Mouse (Mus musculus) megakaryocyte, embryonic 14.5 days (primary cell): ENCODE measurements around the gene Raph1.

Experiments
- FLI1 ChIP-seq: IDR thresholded peaks from 2 replicates; pipeline ENCODE4 v1.6.1; 2012; ENCODE audit warnings: low read length, inconsistent platforms, mixed read lengths
- GATA1 ChIP-seq: IDR thresholded peaks from 3 replicates; pipeline ENCODE4 v1.6.1; 2012; ENCODE audit warnings: mixed read lengths, low read length, inconsistent platforms, borderline replicate concordance

DNA sequence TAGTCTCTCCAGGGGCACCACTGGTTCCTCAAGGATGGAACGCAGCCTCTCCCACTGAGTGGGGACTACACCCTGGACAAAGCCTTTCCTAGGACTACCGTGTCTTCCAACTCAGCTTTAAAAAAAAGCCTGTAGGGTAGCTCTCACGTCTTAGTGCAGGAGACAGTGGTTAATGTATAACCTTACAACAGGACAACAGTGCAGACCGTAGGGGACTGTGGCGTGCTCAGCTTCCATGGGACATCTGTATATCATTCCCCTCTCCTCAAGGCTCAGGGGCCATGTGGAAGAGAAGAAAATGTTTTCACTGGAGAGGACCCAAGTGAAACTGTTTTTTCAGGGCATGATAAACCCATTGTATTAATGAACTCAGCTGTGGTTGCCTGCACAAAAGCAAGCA, 74.5 kb downstream of the Raph1 start:
- TF ChIP-seq FLI1 (no peak), GATA1 (no peak)
